Mouse (Mus musculus): ENCODE measurements around the gene Fam189a1. TPM values are rescaled to one million over a fixed set of nuclear protein-coding genes. Genes with fewer than 3 reads are reported as not detected.
A peak's percentile ranks its signal among the peaks of the same experiment; 100 is the strongest.

Fam189a1 gene
- polyA plus RNA-seq, 1 experiment from 2014 or later = 0.20 TPM

DNA sequence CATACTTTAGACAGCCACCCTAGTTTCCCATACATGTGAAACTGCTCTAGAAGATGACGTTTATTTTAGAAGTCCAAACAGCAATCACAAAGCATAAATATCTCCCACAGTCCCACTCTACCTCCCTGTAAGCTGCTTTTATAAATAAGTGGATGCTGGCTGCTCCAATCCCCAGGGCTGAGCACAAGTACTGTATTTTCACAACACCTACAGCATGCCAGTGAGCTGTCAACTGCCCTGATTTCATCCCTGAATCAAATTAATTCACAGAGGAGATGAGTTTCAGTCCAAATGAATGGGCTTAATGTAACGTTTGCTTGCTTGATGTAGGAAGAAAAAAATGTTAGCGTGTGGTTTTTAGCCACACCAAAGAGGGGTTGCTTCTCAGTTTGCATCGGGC, 225.4 kb downstream of the Fam189a1 start:
- no peaks in the 10 kb centered on the region for H3K36me3 ChIP-seq (ENCODE audit: control insufficient read depth, insufficient read depth, low read length)
- H3K9ac ChIP-seq (ENCODE audit: low read length) = no peak overlapping the region
- H3K4me3 ChIP-seq (ENCODE audit: low read length) = no peak overlapping the region
- no peak overlapping the region for H3K4me2 ChIP-seq (ENCODE audit: low read depth, low read length)
- no peaks in the 10 kb centered on the region for H3K4me1 ChIP-seq (replicated peaks; ENCODE audit: control insufficient read depth, insufficient read depth, low read length)
- no peak for ATAC-seq (ENCODE audit: low read depth)
- H3K27ac ChIP-seq (ENCODE audit: low read length) = no peak overlapping the region
- H3K27me3 ChIP-seq (ENCODE audit: control insufficient read depth, insufficient read depth, low read depth, low read length) = no peaks in the 10 kb centered on the region
- 56% methylated on average over 4 of the region's 4 CpGs for WGBS
- H3K9me3 ChIP-seq (ENCODE audit: control insufficient read depth, low read length) = no peaks in the 10 kb centered on the region

DNA sequence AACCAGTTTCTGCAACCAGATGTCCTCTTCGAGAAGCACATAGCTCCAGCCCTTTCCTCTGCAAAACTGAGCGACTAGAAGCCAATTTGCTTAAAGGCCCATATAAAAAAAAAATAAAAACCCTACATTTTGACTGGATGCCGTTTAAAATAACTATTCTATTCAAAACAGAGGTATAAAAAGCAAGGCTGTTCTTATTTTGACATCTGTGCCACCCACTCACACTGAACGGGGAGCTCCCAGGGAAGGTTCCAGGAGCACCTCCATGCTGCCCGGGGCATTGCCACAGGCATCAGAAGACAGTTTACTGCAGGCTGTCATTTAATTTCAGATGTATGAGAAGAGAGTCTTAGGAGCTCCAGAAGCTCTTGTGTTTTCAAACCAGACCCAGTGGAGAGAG, 232.5 kb downstream of the Fam189a1 start:
- no peaks in the 10 kb centered on the region for H3K4me1 ChIP-seq (replicated peaks; ENCODE audit: control insufficient read depth, insufficient read depth, low read length)
- H3K4me2 ChIP-seq (ENCODE audit: low read depth, low read length) = no peak overlapping the region
- H3K9ac ChIP-seq (ENCODE audit: low read length) = no peak overlapping the region
- WGBS = 68% methylated on average over 5 of the region's 5 CpGs
- no peak for ATAC-seq (ENCODE audit: low read depth)
- no peaks in the 10 kb centered on the region for H3K36me3 ChIP-seq (ENCODE audit: control insufficient read depth, insufficient read depth, low read length)
- H3K27me3 ChIP-seq (ENCODE audit: control insufficient read depth, insufficient read depth, low read depth, low read length) = no peaks in the 10 kb centered on the region
- H3K9me3 ChIP-seq (ENCODE audit: control insufficient read depth, low read length) = no peaks in the 10 kb centered on the region
- H3K4me3 ChIP-seq (ENCODE audit: low read length) = no peak overlapping the region
- H3K27ac ChIP-seq (ENCODE audit: low read length) = no peak overlapping the region

DNA sequence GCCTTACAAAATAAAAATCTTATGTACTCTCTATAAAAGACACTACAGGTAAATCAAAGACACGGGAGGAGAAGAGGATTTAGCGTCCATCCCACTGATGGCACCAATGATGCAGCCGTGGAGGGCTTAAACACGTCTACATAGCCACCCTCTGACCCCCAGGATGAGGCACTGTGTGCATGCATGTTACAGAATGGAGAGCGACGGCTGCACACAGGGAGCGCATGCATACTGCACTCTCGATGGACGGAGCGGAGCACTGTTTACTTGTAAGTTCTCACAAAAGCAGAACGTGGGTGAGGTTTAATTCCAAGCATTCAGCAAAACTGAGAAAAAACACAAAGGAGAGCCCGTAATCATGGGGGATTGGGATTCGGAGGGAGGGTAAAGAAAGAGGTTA, 235.2 kb downstream of the Fam189a1 start:
- Histone ChIP-seq H3K4me3 (ENCODE audit: low read length) (no peak overlapping the region), H3K27me3 (ENCODE audit: control insufficient read depth, insufficient read depth, low read depth, low read length) (no peaks in the 10 kb centered on the region), H3K9me3 (ENCODE audit: control insufficient read depth, low read length) (no peaks in the 10 kb centered on the region), H3K36me3 (ENCODE audit: control insufficient read depth, insufficient read depth, low read length) (no peaks in the 10 kb centered on the region), H3K4me2 (ENCODE audit: low read depth, low read length) (no peak overlapping the region), H3K4me1 (replicated peaks; ENCODE audit: control insufficient read depth, insufficient read depth, low read length) (no peaks in the 10 kb centered on the region), H3K9ac (ENCODE audit: low read length) (no peak overlapping the region), H3K27ac (ENCODE audit: low read length) (no peak overlapping the region)
- WGBS = 76% methylated on average over 13 of the region's 13 CpGs
- ATAC-seq (ENCODE audit: low read depth) = no peak

DNA sequence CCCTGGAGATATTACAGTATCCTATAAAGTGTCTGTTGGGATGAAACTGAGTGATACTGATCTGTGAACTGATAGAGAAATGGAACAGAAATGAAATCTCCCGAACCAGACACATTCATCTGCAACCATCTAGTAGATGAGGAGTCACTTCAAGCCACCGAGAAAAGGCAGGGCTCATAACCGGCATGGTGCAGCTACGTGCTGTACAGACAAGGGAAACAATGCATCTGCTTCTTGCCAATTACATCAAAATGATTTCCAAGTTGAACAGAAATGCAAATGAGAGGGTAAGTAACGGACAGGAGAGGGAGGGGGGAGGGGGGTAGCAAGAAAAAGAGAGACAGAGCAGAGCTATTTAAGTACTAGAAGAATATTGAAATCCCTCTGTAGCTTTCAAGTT, 235.6 kb downstream of the Fam189a1 start:
- no peak overlapping the region for H3K27ac ChIP-seq (ENCODE audit: low read length)
- no peak for ATAC-seq (ENCODE audit: low read depth)
- no peak overlapping the region for H3K4me2 ChIP-seq (ENCODE audit: low read depth, low read length)
- no peak overlapping the region for H3K4me3 ChIP-seq (ENCODE audit: low read length)
- 74% methylated on average over 5 of the region's 5 CpGs for WGBS
- no peaks in the 10 kb centered on the region for H3K9me3 ChIP-seq (ENCODE audit: control insufficient read depth, low read length)
- H3K36me3 ChIP-seq (ENCODE audit: control insufficient read depth, insufficient read depth, low read length) = no peaks in the 10 kb centered on the region
- H3K9ac ChIP-seq (ENCODE audit: low read length) = no peak overlapping the region
- no peaks in the 10 kb centered on the region for H3K27me3 ChIP-seq (ENCODE audit: control insufficient read depth, insufficient read depth, low read depth, low read length)
- no peaks in the 10 kb centered on the region for H3K4me1 ChIP-seq (replicated peaks; ENCODE audit: control insufficient read depth, insufficient read depth, low read length)

DNA sequence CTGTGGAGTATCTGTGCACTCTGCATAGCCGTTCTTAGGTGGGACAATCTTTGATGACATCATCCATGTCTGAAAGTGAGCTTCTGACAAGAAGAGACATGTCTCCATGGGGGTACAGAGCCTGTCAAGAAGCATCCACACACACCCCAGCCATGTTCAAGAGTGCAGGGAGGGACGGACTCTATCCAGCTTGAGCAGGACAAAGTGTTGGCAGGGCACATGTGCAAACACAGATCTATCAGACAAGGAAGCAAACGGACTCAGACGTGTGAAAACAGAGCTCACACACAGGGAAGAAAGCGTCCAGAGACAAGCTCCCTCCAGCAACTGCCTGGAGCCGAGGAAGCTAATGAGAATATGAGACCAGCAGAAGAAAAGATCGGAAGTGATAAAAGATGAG, 239.7 kb downstream of the Fam189a1 start:
- H3K36me3 ChIP-seq (ENCODE audit: control insufficient read depth, insufficient read depth, low read length) = no peaks in the 10 kb centered on the region
- H3K4me2 ChIP-seq (ENCODE audit: low read depth, low read length) = no peak overlapping the region
- H3K4me1 ChIP-seq (replicated peaks; ENCODE audit: control insufficient read depth, insufficient read depth, low read length) = no peaks in the 10 kb centered on the region
- no peak overlapping the region for H3K27ac ChIP-seq (ENCODE audit: low read length)
- H3K9ac ChIP-seq (ENCODE audit: low read length) = no peak overlapping the region
- peak; percentile 17; the same call in 1 of the 2 replicates for ATAC-seq (ENCODE audit: low read depth)
- H3K9me3 ChIP-seq (ENCODE audit: control insufficient read depth, low read length) = no peaks in the 10 kb centered on the region
- no peaks in the 10 kb centered on the region for H3K27me3 ChIP-seq (ENCODE audit: control insufficient read depth, insufficient read depth, low read depth, low read length)
- H3K4me3 ChIP-seq (ENCODE audit: low read length) = no peak overlapping the region
- 24% methylated on average over 7 of the region's 7 CpGs for WGBS

DNA sequence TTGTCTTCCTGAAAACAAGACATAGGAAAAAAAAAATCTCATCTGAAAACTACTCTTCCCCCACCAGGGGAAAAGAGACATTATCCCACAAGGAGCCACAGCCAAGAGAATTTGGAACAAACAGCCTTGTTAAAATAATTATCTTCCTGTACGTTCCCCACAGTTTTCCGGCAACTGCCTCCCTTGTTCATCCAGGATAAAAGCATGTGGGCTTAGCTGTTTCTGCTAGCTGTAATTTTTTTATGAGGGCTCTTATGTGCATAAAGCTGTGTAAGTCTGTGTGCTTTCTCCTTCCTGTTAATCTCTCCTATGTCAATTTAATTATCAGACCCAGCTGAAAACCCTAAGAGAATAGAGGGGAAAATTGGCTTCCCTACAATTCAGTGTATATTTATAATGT, 241.2 kb downstream of the Fam189a1 start:
- no peak overlapping the region for H3K4me2 ChIP-seq (ENCODE audit: low read depth, low read length)
- H3K27me3 ChIP-seq (ENCODE audit: control insufficient read depth, insufficient read depth, low read depth, low read length) = no peaks in the 10 kb centered on the region
- H3K27ac ChIP-seq (ENCODE audit: low read length) = no peak overlapping the region
- ATAC-seq (ENCODE audit: low read depth) = no peak
- no peak overlapping the region for H3K9ac ChIP-seq (ENCODE audit: low read length)
- no peaks in the 10 kb centered on the region for H3K36me3 ChIP-seq (ENCODE audit: control insufficient read depth, insufficient read depth, low read length)
- 57% methylated on average over 2 of the region's 2 CpGs for WGBS
- no peak overlapping the region for H3K4me3 ChIP-seq (ENCODE audit: low read length)
- no peaks in the 10 kb centered on the region for H3K4me1 ChIP-seq (replicated peaks; ENCODE audit: control insufficient read depth, insufficient read depth, low read length)
- H3K9me3 ChIP-seq (ENCODE audit: control insufficient read depth, low read length) = no peaks in the 10 kb centered on the region

DNA sequence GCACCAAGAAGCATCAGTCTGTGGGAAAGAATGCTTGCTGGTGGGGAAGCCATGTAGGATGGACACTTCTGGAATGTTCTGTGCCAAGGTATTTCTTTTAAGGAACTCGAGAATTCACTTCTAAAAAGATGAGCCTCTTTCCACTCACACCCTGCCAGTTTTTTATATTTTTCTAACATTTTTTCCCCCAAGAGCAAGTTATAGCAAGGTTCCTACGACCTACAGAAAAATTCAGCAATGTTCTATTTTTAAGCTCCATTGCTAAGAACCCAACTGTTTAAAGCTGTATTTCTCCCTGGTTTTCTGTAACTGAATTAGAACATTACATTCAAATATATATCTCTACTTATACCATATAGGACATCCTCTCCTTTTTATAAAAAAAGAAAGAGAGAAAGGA, 244.4 kb downstream of the Fam189a1 start:
- H3K9ac ChIP-seq (ENCODE audit: low read length) = no peak overlapping the region
- no peaks in the 10 kb centered on the region for H3K36me3 ChIP-seq (ENCODE audit: control insufficient read depth, insufficient read depth, low read length)
- H3K27ac ChIP-seq (ENCODE audit: low read length) = no peak overlapping the region
- H3K9me3 ChIP-seq (ENCODE audit: control insufficient read depth, low read length) = no peaks in the 10 kb centered on the region
- no peak for ATAC-seq (ENCODE audit: low read depth)
- H3K4me2 ChIP-seq (ENCODE audit: low read depth, low read length) = no peak overlapping the region
- H3K4me3 ChIP-seq (ENCODE audit: low read length) = no peak overlapping the region
- WGBS = 50% methylated on average over 2 of the region's 2 CpGs
- no peaks in the 10 kb centered on the region for H3K4me1 ChIP-seq (replicated peaks; ENCODE audit: control insufficient read depth, insufficient read depth, low read length)
- no peaks in the 10 kb centered on the region for H3K27me3 ChIP-seq (ENCODE audit: control insufficient read depth, insufficient read depth, low read depth, low read length)

DNA sequence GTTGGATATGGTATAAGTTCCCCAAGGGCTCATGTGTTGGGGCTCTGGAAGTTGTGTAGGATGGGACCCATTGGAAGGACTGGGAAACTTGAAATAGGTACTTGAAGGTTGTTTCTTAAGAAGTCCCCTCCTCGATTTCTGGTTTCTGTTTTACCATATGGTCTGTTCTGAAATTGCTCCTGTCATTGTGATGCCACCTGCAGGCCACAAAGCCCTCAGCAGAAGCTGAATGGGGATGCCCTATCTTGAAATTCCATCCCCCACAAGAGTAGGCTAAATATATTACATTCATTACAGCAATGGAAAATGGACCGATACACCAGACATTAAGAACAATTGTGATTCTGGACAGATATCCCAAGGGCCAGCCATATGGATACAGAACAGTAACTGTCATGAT, 246.2 kb downstream of the Fam189a1 start:
- Histone ChIP-seq H3K36me3 (ENCODE audit: control insufficient read depth, insufficient read depth, low read length) (no peaks in the 10 kb centered on the region), H3K4me2 (ENCODE audit: low read depth, low read length) (no peak overlapping the region), H3K9me3 (ENCODE audit: control insufficient read depth, low read length) (no peaks in the 10 kb centered on the region), H3K4me1 (replicated peaks; ENCODE audit: control insufficient read depth, insufficient read depth, low read length) (no peaks in the 10 kb centered on the region), H3K27ac (ENCODE audit: low read length) (no peak overlapping the region), H3K9ac (ENCODE audit: low read length) (no peak overlapping the region), H3K27me3 (ENCODE audit: control insufficient read depth, insufficient read depth, low read depth, low read length) (no peaks in the 10 kb centered on the region), H3K4me3 (ENCODE audit: low read length) (no peak overlapping the region)
- no peak for ATAC-seq (ENCODE audit: low read depth)
- 76% methylated on average over 2 of the region's 2 CpGs for WGBS

DNA sequence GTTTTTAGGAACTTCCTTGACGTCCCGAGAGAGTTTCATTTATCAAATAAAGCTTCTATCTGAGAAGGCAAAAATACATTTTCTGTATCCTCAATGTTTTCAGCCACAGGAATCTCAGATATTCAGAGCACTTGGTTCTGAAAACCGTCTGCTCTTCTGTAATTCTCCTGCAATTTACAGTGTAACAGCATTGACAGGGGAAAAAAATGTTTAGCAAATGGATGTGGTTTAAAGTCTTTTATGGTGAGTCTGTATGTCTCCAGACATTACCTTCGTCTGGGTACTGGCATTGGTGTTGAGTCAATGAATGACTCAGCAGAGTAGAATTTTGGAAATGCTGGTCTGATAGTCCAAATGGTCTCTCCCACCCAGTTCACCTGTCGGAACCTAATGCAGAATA, 249.4 kb downstream of the Fam189a1 start:
- H3K9ac ChIP-seq (ENCODE audit: low read length) = no peak overlapping the region
- no peak overlapping the region for H3K27ac ChIP-seq (ENCODE audit: low read length)
- H3K4me3 ChIP-seq (ENCODE audit: low read length) = no peak overlapping the region
- no peak overlapping the region for H3K4me2 ChIP-seq (ENCODE audit: low read depth, low read length)
- ATAC-seq (ENCODE audit: low read depth) = no peak
- H3K27me3 ChIP-seq (ENCODE audit: control insufficient read depth, insufficient read depth, low read depth, low read length) = no peaks in the 10 kb centered on the region
- no peaks in the 10 kb centered on the region for H3K9me3 ChIP-seq (ENCODE audit: control insufficient read depth, low read length)
- H3K36me3 ChIP-seq (ENCODE audit: control insufficient read depth, insufficient read depth, low read length) = no peaks in the 10 kb centered on the region
- no peaks in the 10 kb centered on the region for H3K4me1 ChIP-seq (replicated peaks; ENCODE audit: control insufficient read depth, insufficient read depth, low read length)
- WGBS = 58% methylated on average over 5 of the region's 5 CpGs

DNA sequence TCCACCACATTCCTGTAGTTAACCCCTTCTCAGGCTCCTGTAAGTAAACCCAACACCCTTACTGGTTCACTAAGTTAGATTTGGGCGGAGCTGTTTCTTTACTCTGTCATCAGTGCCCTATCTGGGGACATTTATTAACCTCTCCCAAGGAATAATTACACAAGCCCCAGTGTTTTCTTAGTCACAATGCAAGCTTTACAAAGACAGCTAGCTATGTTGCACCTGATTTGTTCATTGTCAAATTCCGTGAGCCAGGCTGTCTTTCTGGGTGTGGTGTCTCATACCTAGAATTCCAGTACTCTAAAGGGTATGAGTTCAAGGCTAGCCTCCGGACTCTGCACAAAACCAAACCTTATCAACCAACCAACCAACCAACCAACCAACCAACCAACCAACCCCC, 250.9 kb downstream of the Fam189a1 start:
- no peak overlapping the region for H3K4me3 ChIP-seq (ENCODE audit: low read length)
- no peaks in the 10 kb centered on the region for H3K36me3 ChIP-seq (ENCODE audit: control insufficient read depth, insufficient read depth, low read length)
- no peaks in the 10 kb centered on the region for H3K4me1 ChIP-seq (replicated peaks; ENCODE audit: control insufficient read depth, insufficient read depth, low read length)
- H3K27me3 ChIP-seq (ENCODE audit: control insufficient read depth, insufficient read depth, low read depth, low read length) = no peaks in the 10 kb centered on the region
- no peak overlapping the region for H3K9ac ChIP-seq (ENCODE audit: low read length)
- 75% methylated on average over 3 of the region's 3 CpGs for WGBS
- no peak for ATAC-seq (ENCODE audit: low read depth)
- H3K4me2 ChIP-seq (ENCODE audit: low read depth, low read length) = no peak overlapping the region
- no peak overlapping the region for H3K27ac ChIP-seq (ENCODE audit: low read length)
- H3K9me3 ChIP-seq (ENCODE audit: control insufficient read depth, low read length) = no peaks in the 10 kb centered on the region
